Mouse (Mus musculus): Measurements from ENCODE around the gene Hist1h2bg. TPM values are rescaled to one million over a fixed set of nuclear protein-coding genes. Genes with fewer than 3 reads are reported as not detected.
"Not testable (repeated sequence)": the region's sequence is repeated elsewhere in the genome, so short reads cannot be mapped to it uniquely, and the experiment has no call there.

Gene Hist1h2bg
- polyA plus RNA-seq, 1 experiment from 2014 or later = 7.6 TPM

GRCm38 (mm10) chr13:23543965-23544786 is 27.0 kb upstream of the Hist1h2bg start, which contains the start of gene Hist1h3f:
TSS of gene Hist1h3f (plus strand) at chr13:23544052.
- Histone ChIP-seq H3K9me3 (ENCODE audit: control insufficient read depth, low read length) (no peaks in the 10 kb centered on the region), H3K36me3 (ENCODE audit: control insufficient read depth, insufficient read depth, low read length) (no peaks in the 10 kb centered on the region), H3K4me1 (replicated peaks; ENCODE audit: control insufficient read depth, insufficient read depth, low read length) (no peaks in the 10 kb centered on the region), H3K4me2 (ENCODE audit: low read length) (peak within 1 kb of the TSS; percentile 94), H3K9ac (ENCODE audit: low read length) (peak within 1 kb of the TSS; percentile 77), H3K27me3 (replicated peaks; ENCODE audit: control insufficient read depth, insufficient read depth, low read length) (no peaks in the 10 kb centered on the region), H3K27ac (ENCODE audit: low read depth) (peak within 1 kb of the TSS; percentile 98), H3K4me3 (ENCODE audit: low read depth, low read length) (peak within 1 kb of the TSS; percentile 53)
- under 1% methylated on average over 23 of the region's 45 CpGs for WGBS
- DNase-seq (ENCODE audit: low spot score) (peak; percentile 71), ATAC-seq (replicated peaks; ENCODE audit: low FRiP score, low TSS enrichment, low read depth) (peak; percentile 91)

DNA sequence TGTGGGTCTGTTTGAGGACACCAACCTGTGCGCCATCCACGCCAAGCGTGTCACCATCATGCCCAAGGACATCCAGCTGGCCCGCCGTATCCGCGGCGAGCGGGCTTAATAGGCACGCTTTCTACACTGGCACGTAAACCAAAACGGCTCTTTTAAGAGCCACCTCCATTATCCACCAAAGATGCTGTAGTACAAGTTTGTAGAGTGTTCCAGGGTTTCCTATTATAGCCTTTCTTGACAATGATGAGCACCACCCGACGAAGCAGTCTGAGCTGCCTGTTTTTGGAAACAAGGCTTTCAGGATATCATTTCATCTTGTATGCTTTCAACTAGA is 26.4 kb upstream of the Hist1h2bg start:
- H3K27me3 ChIP-seq (replicated peaks; ENCODE audit: control insufficient read depth, insufficient read depth, low read length); ATAC-seq (replicated peaks; ENCODE audit: low FRiP score, low TSS enrichment, low read depth); H3K4me1 ChIP-seq (replicated peaks; ENCODE audit: control insufficient read depth, insufficient read depth, low read length); H3K9me3 ChIP-seq (ENCODE audit: control insufficient read depth, low read length); H3K36me3 ChIP-seq (ENCODE audit: control insufficient read depth, insufficient read depth, low read length): not testable (repeated sequence)
- Histone ChIP-seq H3K4me2 (ENCODE audit: low read length) (peak overlapping the region; percentile 37), H3K27ac (ENCODE audit: low read depth) (peak overlapping the region; percentile 98), H3K9ac (ENCODE audit: low read length) (peak overlapping the region; percentile 77), H3K4me3 (ENCODE audit: low read depth, low read length) (peak overlapping the region; percentile 53)
- peak; percentile 58 for DNase-seq (ENCODE audit: low spot score)
- 1% methylated on average over 13 of the region's 14 CpGs for WGBS

GRCm38 (mm10) chr13:23546694-23547093 is 24.5 kb upstream of the Hist1h2bg start:
- 66% methylated on average over 5 of the region's 5 CpGs for WGBS
- peaks cover 3% of the 10 kb centered on the region; the same call in 1 of the 2 replicates for H3K4me1 ChIP-seq (replicated peaks; ENCODE audit: control insufficient read depth, insufficient read depth, low read length)
- H3K4me3 ChIP-seq (ENCODE audit: low read depth, low read length) = no peak overlapping the region
- H3K27ac ChIP-seq (ENCODE audit: low read depth) = no peak overlapping the region
- H3K9ac ChIP-seq (ENCODE audit: low read length) = no peak overlapping the region
- ATAC-seq (replicated peaks; ENCODE audit: low FRiP score, low TSS enrichment, low read depth) (no peak), DNase-seq (ENCODE audit: low spot score) (no peak)
- no peak overlapping the region for H3K4me2 ChIP-seq (ENCODE audit: low read length)
- H3K36me3 ChIP-seq (ENCODE audit: control insufficient read depth, insufficient read depth, low read length) = no peaks in the 10 kb centered on the region
- no peaks in the 10 kb centered on the region for H3K9me3 ChIP-seq (ENCODE audit: control insufficient read depth, low read length)
- H3K27me3 ChIP-seq (replicated peaks; ENCODE audit: control insufficient read depth, insufficient read depth, low read length) = no peaks in the 10 kb centered on the region

DNA sequence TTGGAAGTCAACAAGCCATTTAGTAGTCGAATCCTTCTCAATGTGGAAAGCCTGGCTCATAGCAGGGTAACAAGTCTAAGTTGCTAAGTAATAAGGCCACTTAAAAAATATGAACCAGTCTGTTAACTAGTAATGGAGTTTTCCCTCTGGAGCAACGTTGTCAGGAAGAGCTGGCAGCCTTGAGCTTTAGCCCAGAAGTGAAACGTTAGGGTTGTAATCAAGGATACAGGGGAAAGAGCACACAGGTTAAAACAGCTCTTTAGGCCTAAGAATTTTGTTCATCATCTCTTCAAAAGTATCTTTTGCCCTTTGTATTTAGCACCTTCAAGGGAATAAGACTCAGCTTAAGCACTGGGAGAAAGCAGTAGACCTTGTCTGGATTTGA is 20.4 kb upstream of the Hist1h2bg start:
- H3K36me3 ChIP-seq (ENCODE audit: control insufficient read depth, insufficient read depth, low read length) = no peaks in the 10 kb centered on the region
- 6% methylated on average over 3 of the region's 3 CpGs for WGBS
- DNase-seq (ENCODE audit: low spot score) (no peak), ATAC-seq (replicated peaks; ENCODE audit: low FRiP score, low TSS enrichment, low read depth) (no peak)
- H3K4me3 ChIP-seq (ENCODE audit: low read depth, low read length) = peak overlapping the region; percentile 42
- H3K9ac ChIP-seq (ENCODE audit: low read length) = peak overlapping the region; percentile 71
- peak overlapping the region; percentile 94 for H3K27ac ChIP-seq (ENCODE audit: low read depth)
- H3K4me2 ChIP-seq (ENCODE audit: low read length) = peak overlapping the region; percentile 72
- H3K9me3 ChIP-seq (ENCODE audit: control insufficient read depth, low read length) = no peaks in the 10 kb centered on the region
- H3K4me1 ChIP-seq (replicated peaks; ENCODE audit: control insufficient read depth, insufficient read depth, low read length) = peaks cover 12% of the 10 kb centered on the region
- no peaks in the 10 kb centered on the region for H3K27me3 ChIP-seq (replicated peaks; ENCODE audit: control insufficient read depth, insufficient read depth, low read length)

- Histone ChIP-seq H3K9ac (ENCODE audit: low read length) (peak within 1 kb of the TSS; percentile 71), H3K27ac (ENCODE audit: low read depth) (peak within 1 kb of the TSS; percentile 94), H3K4me2 (ENCODE audit: low read length) (peak within 1 kb of the TSS; percentile 72), H3K4me3 (ENCODE audit: low read depth, low read length) (peak within 1 kb of the TSS; percentile 42), H3K4me1 (replicated peaks; ENCODE audit: control insufficient read depth, insufficient read depth, low read length) (peaks cover 12% of the 10 kb centered on the region)
- H3K36me3 ChIP-seq (ENCODE audit: control insufficient read depth, insufficient read depth, low read length); H3K27me3 ChIP-seq (replicated peaks; ENCODE audit: control insufficient read depth, insufficient read depth, low read length); H3K9me3 ChIP-seq (ENCODE audit: control insufficient read depth, low read length): not testable (repeated sequence)
- ATAC-seq (replicated peaks; ENCODE audit: low FRiP score, low TSS enrichment, low read depth) = peak; percentile 83
- WGBS = under 1% methylated on average over 42 of the region's 47 CpGs
- peak; percentile 99 for DNase-seq (ENCODE audit: low spot score)
Observed at GRCm38 (mm10) chr13:23551146-23551834, 19.9 kb upstream of the Hist1h2bg start, which contains the start of gene Hist1h4f. TSS of gene Hist1h4f (minus strand) at chr13:23551648.

DNA sequence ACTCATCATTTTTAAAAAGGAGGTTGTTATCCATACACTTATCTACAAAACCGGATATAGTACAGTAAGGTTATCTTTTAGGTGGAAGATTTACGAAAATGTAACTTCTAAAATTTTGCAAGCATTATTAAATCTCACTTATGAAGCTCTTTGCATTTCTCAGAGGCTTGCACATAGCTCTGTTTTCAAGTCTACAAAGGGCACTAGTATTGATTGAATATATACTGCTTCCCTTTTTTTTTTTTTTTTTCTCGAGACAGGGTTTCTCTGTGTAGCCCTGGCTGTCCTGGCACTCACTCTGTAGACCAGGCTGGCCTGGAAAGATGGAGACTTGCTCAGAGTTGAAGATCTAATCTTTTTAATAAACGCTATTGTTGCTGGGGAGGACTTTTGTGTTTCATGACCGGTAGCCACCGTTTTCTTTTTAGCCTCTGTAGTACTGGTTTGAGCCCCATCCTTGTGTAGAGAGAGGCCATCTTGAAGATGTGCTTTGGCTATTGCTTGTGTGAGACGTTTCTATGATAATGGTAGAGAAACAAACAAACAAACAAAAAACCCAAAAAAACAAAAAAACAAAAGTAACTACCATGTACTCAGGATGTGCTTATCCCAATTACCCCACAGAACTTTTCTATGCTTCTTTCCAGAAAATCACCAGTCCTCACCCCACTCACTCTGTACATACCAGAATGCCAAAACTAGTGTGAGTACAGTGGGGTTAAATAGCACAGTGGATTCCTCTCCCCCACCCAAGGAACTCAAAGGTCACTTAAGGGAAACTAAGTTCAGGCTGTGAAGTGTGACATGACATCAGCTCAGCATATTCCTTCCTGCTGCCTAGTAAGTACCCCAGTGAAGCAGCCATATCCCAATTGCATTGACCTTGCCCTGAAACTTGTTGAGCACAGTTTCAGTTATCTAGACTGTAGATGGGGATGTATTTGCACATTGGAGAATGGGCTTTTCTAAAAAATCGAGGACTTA is 19.0 kb upstream of the Hist1h2bg start:
- Histone ChIP-seq H3K4me1 (replicated peaks; ENCODE audit: control insufficient read depth, insufficient read depth, low read length) (peaks cover 16% of the 10 kb centered on the region), H3K4me2 (ENCODE audit: low read length) (peak overlapping the region; percentile 72), H3K4me3 (ENCODE audit: low read depth, low read length) (peak overlapping the region; percentile 17; the same call in 1 of the 2 replicates), H3K36me3 (ENCODE audit: control insufficient read depth, insufficient read depth, low read length) (no peaks in the 10 kb centered on the region), H3K9ac (ENCODE audit: low read length) (peak overlapping the region; percentile 71), H3K27ac (ENCODE audit: low read depth) (peak overlapping the region; percentile 94), H3K9me3 (ENCODE audit: control insufficient read depth, low read length) (no peaks in the 10 kb centered on the region), H3K27me3 (replicated peaks; ENCODE audit: control insufficient read depth, insufficient read depth, low read length) (no peaks in the 10 kb centered on the region)
- ATAC-seq (replicated peaks; ENCODE audit: low FRiP score, low TSS enrichment, low read depth) = no peak
- no peak for DNase-seq (ENCODE audit: low spot score)
- WGBS = 49% methylated on average over 8 of the region's 8 CpGs

GRCm38 (mm10) chr13:23552962-23553361 is 18.2 kb upstream of the Hist1h2bg start, which contains the start of gene Hist1h1d:
TSS of gene Hist1h1d (plus strand) at chr13:23553262.
- Histone ChIP-seq H3K4me1 (replicated peaks; ENCODE audit: control insufficient read depth, insufficient read depth, low read length) (peaks cover 16% of the 10 kb centered on the region), H3K4me2 (ENCODE audit: low read length) (peak within 1 kb of the TSS; percentile 93), H3K27me3 (replicated peaks; ENCODE audit: control insufficient read depth, insufficient read depth, low read length) (no peaks in the 10 kb centered on the region), H3K4me3 (ENCODE audit: low read depth, low read length) (no peak within 1 kb of the TSS), H3K36me3 (ENCODE audit: control insufficient read depth, insufficient read depth, low read length) (no peaks in the 10 kb centered on the region), H3K9me3 (ENCODE audit: control insufficient read depth, low read length) (no peaks in the 10 kb centered on the region), H3K9ac (ENCODE audit: low read length) (peak within 1 kb of the TSS; percentile 71), H3K27ac (ENCODE audit: low read depth) (peak within 1 kb of the TSS; percentile 100)
- DNase-seq (ENCODE audit: low spot score) = no peak
- no peak for ATAC-seq (replicated peaks; ENCODE audit: low FRiP score, low TSS enrichment, low read depth)

- Histone ChIP-seq H3K9ac (ENCODE audit: low read length) (peak overlapping the region; percentile 96), H3K4me3 (ENCODE audit: low read depth, low read length) (peak overlapping the region; percentile 71), H3K27ac (ENCODE audit: low read depth) (peak overlapping the region; percentile 100), H3K27me3 (replicated peaks; ENCODE audit: control insufficient read depth, insufficient read depth, low read length) (no peaks in the 10 kb centered on the region), H3K4me1 (replicated peaks; ENCODE audit: control insufficient read depth, insufficient read depth, low read length) (peaks cover 16% of the 10 kb centered on the region), H3K36me3 (ENCODE audit: control insufficient read depth, insufficient read depth, low read length) (no peaks in the 10 kb centered on the region), H3K4me2 (ENCODE audit: low read length) (peak overlapping the region; percentile 93), H3K9me3 (ENCODE audit: control insufficient read depth, low read length) (no peaks in the 10 kb centered on the region)
- ATAC-seq (replicated peaks; ENCODE audit: low FRiP score, low TSS enrichment, low read depth) (no peak), DNase-seq (ENCODE audit: low spot score) (no peak)
- 22% methylated on average over 9 of the region's 9 CpGs for WGBS
Observed at GRCm38 (mm10) chr13:23554393-23554792, 16.8 kb upstream of the Hist1h2bg start.

Measured in intestine, embryonic 14.5 days (tissue).